Mouse (Mus musculus): Measurements from ENCODE around the gene Cypt14.

Cypt14 gene

DNA sequence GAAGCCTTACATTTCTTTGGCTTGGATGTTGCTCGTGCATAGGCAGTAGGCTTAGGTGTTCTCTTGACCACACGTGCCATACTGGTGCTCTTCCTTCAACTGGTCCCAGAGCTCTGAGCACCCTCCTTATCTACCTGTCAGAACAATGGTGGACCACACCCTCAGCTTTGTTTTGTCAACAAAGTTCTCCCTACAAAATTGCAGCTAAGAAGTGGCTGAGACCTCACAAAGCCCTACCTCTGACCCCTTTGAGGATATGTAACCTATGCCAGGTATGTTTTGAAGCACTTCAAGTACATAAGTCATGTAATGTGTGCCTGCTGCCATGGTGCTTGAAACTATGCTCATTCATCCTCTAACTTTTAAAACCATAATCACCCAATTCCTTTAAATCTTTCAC is at the start of gene Cypt14:
TSS of gene Cypt14 (minus strand) at position 101 of the 400 bp plus-strand sequence.
- in situ Hi-C loops (cut with MboI, MseI): loop anchor here in 1 of 2 experiments (10.0 kb wide), 1 partner anchor 519 kb away; the partner anchor contains the start of gene Cypt15

Measured in T-helper 17 cell (primary cell).